Mouse (Mus musculus): Measurements from ENCODE around the gene Ino80e. TPM values are rescaled to one million over a fixed set of nuclear protein-coding genes. Genes with fewer than 3 reads are reported as not detected.
A peak's percentile ranks its signal among the peaks of the same experiment; 100 is the strongest.
"Not testable (repeated sequence)": the region's sequence is repeated elsewhere in the genome, so short reads cannot be mapped to it uniquely, and the experiment has no call there.

Gene Ino80e
- polyA plus RNA-seq (2012; rRNA removed) = 22.7 and 25.1 TPM in 2 replicates
- 36.6 and 40.6 TPM in 2 replicates for polyA plus RNA-seq (2014; fragmentation: Nextera tagmentation; extraction: Ambion mirVana)

- Histone ChIP-seq H3K9ac (replicated peaks) (peak within 1 kb of the TSS; percentile 83), H3K27me3 (ENCODE audit: control insufficient read depth, insufficient read depth, low read length) (no peaks in the 10 kb centered on the region), H3K27ac (peak within 1 kb of the TSS; percentile 58), H3K4me1 (replicated peaks; ENCODE audit: control insufficient read depth in 2 of 2, insufficient read depth in 2 of 2, low read length in 1 of 2) (peaks cover 14 to 20% of the 10 kb centered on the region in 2 experiments), H3K36me3 (replicated peaks; ENCODE audit: control insufficient read depth, insufficient read depth, low read depth) (peaks cover 36% of the 10 kb centered on the region), H3K4me2 (ENCODE audit: low read depth) (peak within 1 kb of the TSS; percentile 99), H3K9me3 (ENCODE audit: control insufficient read depth, low read length) (no peaks in the 10 kb centered on the region), H3K4me3 (ENCODE audit: insufficient read depth in 1 of 2, low read depth in 2 of 2, low read length in 2 of 2) (peak within 1 kb of the TSS; percentile 80 to 95)
- ATAC-seq (ENCODE audit: insufficient read depth) = peak; percentile 77; the same call in 1 of the 2 replicates
- WGBS (ENCODE audit: insufficient replicate concordance) = under 1% methylated on average over 41 of the region's 41 CpGs
- TF ChIP-seq CTCF (IDR thresholded peaks at IDR 0.05; ENCODE audit: low read depth) = 0 out of 2 replicates have a peak, but pooled peaks have one; percentile 5
- no peak for TF ChIP-seq EP300 (IDR thresholded peaks at IDR 0.05; ENCODE audit: low read depth)
- DNase-seq (ENCODE audit: low read depth in 3 of 3, low spot score in 3 of 3) = peak; percentile 88 to 92 (median 90)
Measured at GRCm38 (mm10) chr7:126862147-126862784, at the start of gene Ino80e. TSS of gene Ino80e (minus strand) at chr7:126862377.

GRCm38 (mm10) chr7:126905590-126905989 is 43.4 kb upstream of the Ino80e start:
- H3K4me1 ChIP-seq (replicated peaks; ENCODE audit: control insufficient read depth in 2 of 2, insufficient read depth in 2 of 2, low read length in 1 of 2) = peaks cover 4 to 5% of the 10 kb centered on the region in 2 experiments; a peak in 3 of 4 replicates
- H3K27me3 ChIP-seq (ENCODE audit: control insufficient read depth, insufficient read depth, low read length) = no peaks in the 10 kb centered on the region
- H3K4me2 ChIP-seq (ENCODE audit: low read depth) = no peak overlapping the region
- no peak for DNase-seq (ENCODE audit: low read depth in 3 of 3, low spot score in 3 of 3)
- TF ChIP-seq CTCF (IDR thresholded peaks at IDR 0.05; ENCODE audit: low read depth) (no peak), EP300 (IDR thresholded peaks at IDR 0.05; ENCODE audit: low read depth) (no peak)
- H3K27ac ChIP-seq = no peak overlapping the region
- no peak overlapping the region for H3K9ac ChIP-seq (replicated peaks)
- H3K4me3 ChIP-seq (ENCODE audit: insufficient read depth in 1 of 2, low read depth in 2 of 2, low read length in 2 of 2) = no peak overlapping the region
- no peaks in the 10 kb centered on the region for H3K9me3 ChIP-seq (ENCODE audit: control insufficient read depth, low read length)
- no peak for ATAC-seq (ENCODE audit: insufficient read depth)
- no peaks in the 10 kb centered on the region for H3K36me3 ChIP-seq (replicated peaks; ENCODE audit: control insufficient read depth, insufficient read depth, low read depth)
- WGBS (ENCODE audit: insufficient replicate concordance) = 36% methylated on average over 3 of the region's 3 CpGs

- not testable (repeated sequence) for ATAC-seq (ENCODE audit: insufficient read depth); H3K9ac ChIP-seq (replicated peaks); H3K36me3 ChIP-seq (replicated peaks; ENCODE audit: control insufficient read depth, insufficient read depth, low read depth); H3K9me3 ChIP-seq (ENCODE audit: control insufficient read depth, low read length); H3K27me3 ChIP-seq (ENCODE audit: control insufficient read depth, insufficient read depth, low read length); H3K4me2 ChIP-seq (ENCODE audit: low read depth); H3K4me3 ChIP-seq (ENCODE audit: insufficient read depth in 1 of 2, low read depth in 2 of 2, low read length in 2 of 2); DNase-seq (ENCODE audit: low read depth in 3 of 3, low spot score in 3 of 3); H3K4me1 ChIP-seq (replicated peaks; ENCODE audit: control insufficient read depth in 2 of 2, insufficient read depth in 2 of 2, low read length in 1 of 2); H3K27ac ChIP-seq
- WGBS (ENCODE audit: insufficient replicate concordance) = 80% methylated on average over 7 of the region's 9 CpGs
Measured at GRCm38 (mm10) chr7:126899781-126900180, 37.6 kb upstream of the Ino80e start.

GRCm38 (mm10) chr7:126898102-126898990 is 36.2 kb upstream of the Ino80e start:
- no peak for TF ChIP-seq EP300 (IDR thresholded peaks at IDR 0.05; ENCODE audit: low read depth)
- no peak for TF ChIP-seq CTCF (IDR thresholded peaks at IDR 0.05; ENCODE audit: low read depth)
- Histone ChIP-seq H3K4me1 (replicated peaks; ENCODE audit: control insufficient read depth in 2 of 2, insufficient read depth in 2 of 2, low read length in 1 of 2) (peaks cover 4 to 10% of the 10 kb centered on the region in 2 experiments), H3K27me3 (ENCODE audit: control insufficient read depth, insufficient read depth, low read length) (no peaks in the 10 kb centered on the region), H3K36me3 (replicated peaks; ENCODE audit: control insufficient read depth, insufficient read depth, low read depth) (no peaks in the 10 kb centered on the region), H3K4me2 (ENCODE audit: low read depth) (peak overlapping the region; percentile 96), H3K9ac (replicated peaks) (peak overlapping the region; percentile 87), H3K27ac (peak overlapping the region; percentile 51), H3K9me3 (ENCODE audit: control insufficient read depth, low read length) (no peaks in the 10 kb centered on the region), H3K4me3 (ENCODE audit: insufficient read depth in 1 of 2, low read depth in 2 of 2, low read length in 2 of 2) (peak overlapping the region; percentile 76 to 78)
- 10% methylated on average over 37 of the region's 37 CpGs for WGBS (ENCODE audit: insufficient replicate concordance)
- ATAC-seq (ENCODE audit: insufficient read depth) (peak; percentile 94), DNase-seq (ENCODE audit: low read depth in 3 of 3, low spot score in 3 of 3) (peak; percentile 84 to 85 (median 84))

All from liver, embryonic 14.5 days (tissue).